Mouse (Mus musculus): Measurements from ENCODE around the gene Hsd17b11. TPM values are rescaled to one million over a fixed set of nuclear protein-coding genes. Genes with fewer than 3 reads are reported as not detected.

Gene Hsd17b11
- total RNA-seq (2023) = 100 to 1,000 TPM; 138 to 146 TPM

GRCm38 (mm10) chr5:104021597-104022378, at the start of gene Hsd17b11:
TSS of gene Hsd17b11 (minus strand) at chr5:104021919.

GRCm38 (mm10) chr5:104046256-104047199, 24.8 kb upstream of the Hsd17b11 start, which contains the start of gene Nudt9:
TSS of gene Nudt9 (plus strand) at chr5:104046306.

GRCm38 (mm10) chr5:103977297-103977696, 44.4 kb downstream of the Hsd17b11 start, which contains the start of gene Hsd17b13:
TSS of gene Hsd17b13 (minus strand) at chr5:103977410.

Other genes with a start within 250 kb of the Hsd17b11 start
- 1 to 10 TPM; 1.0 to 1.3 TPM for gene Klhl8, start 110.7 kb downstream of the Hsd17b11 start, total RNA-seq (2023)
- not detected for gene Hsd17b13, start 44.5 kb downstream of the Hsd17b11 start, total RNA-seq (2023)
- gene Nudt9, start 24.4 kb upstream of the Hsd17b11 start, total RNA-seq (2023) = 10 to 100 TPM; 19.0 to 22.2 TPM
- gene Gm17660, start 55.7 kb upstream of the Hsd17b11 start, total RNA-seq (2023) = not detected
- gene Sparcl1, start 91.8 kb upstream of the Hsd17b11 start, total RNA-seq (2023) = not detected
- not detected for gene Dspp, start 148.8 kb upstream of the Hsd17b11 start, total RNA-seq (2023)
- gene Dmp1, start 180.7 kb upstream of the Hsd17b11 start, total RNA-seq (2023) = under 1 TPM; 0.20 to 0.31 TPM

Measured in neutrophil, adult 83 days (primary cell).